Mouse (Mus musculus) spleen, adult 2 months (tissue): ENCODE measurements around the gene Eml2. TPM values are rescaled to one million over a fixed set of nuclear protein-coding genes. Genes with fewer than 3 reads are reported as not detected.
A peak's percentile ranks its signal among the peaks of the same experiment; 100 is the strongest.
"Not testable (repeated sequence)": the region's sequence is repeated elsewhere in the genome, so short reads cannot be mapped to it uniquely, and the experiment has no call there.

Experiments
- DNase-seq, 2 experiments: peaks; one replicate each; pipeline versions ENCODE4 v3.0.0 to v3.0.0-alpha.2; 2012 to 2021; ENCODE audit warnings: low spot score in 2 of 2, low read depth in 1 of 2
- H3K27ac ChIP-seq: fragments of 200-500 bp; 2 replicates; pipeline ENCODE4 v1.5.1; 2012; ENCODE audit warnings: low read length, inconsistent platforms; ENCODE audit not compliant: insufficient read depth
- H3K27me3 ChIP-seq: fragments of 200-500 bp; 2 replicates; pipeline ENCODE4 v1.6.1; 2012; ENCODE audit warnings: mild to moderate bottlenecking, moderate library complexity, low read length, inconsistent platforms; ENCODE audit not compliant: control insufficient read depth, insufficient read depth
- H3K36me3 ChIP-seq: fragments of 200-500 bp; 2 replicates; pipeline ENCODE4 v1.6.1; 2012; ENCODE audit warnings: mild to moderate bottlenecking, low read length, inconsistent platforms; ENCODE audit not compliant: control insufficient read depth, insufficient read depth
- H3K4me1 ChIP-seq: fragments of 200-500 bp; 2 replicates; pipeline ENCODE4 v1.6.1; 2011; ENCODE audit warnings: inconsistent platforms; ENCODE audit not compliant: control insufficient read depth, insufficient read depth, insufficient read length
- H3K4me3 ChIP-seq: fragments of 200-500 bp; 2 replicates; pipeline ENCODE4 v1.5.1; 2011; ENCODE audit warnings: mild to moderate bottlenecking, inconsistent platforms; ENCODE audit not compliant: insufficient read depth, insufficient read length; ENCODE audit errors: extremely low read depth
- CTCF ChIP-seq: fragments of 200-500 bp; IDR thresholded peaks from 2 replicates; pipeline ENCODE4 v1.5.1; 2011; ENCODE audit warnings: mild to moderate bottlenecking, inconsistent platforms; ENCODE audit not compliant: insufficient read depth, insufficient read length, insufficient replicate concordance; ENCODE audit errors: extremely low read depth
- POLR2A ChIP-seq: fragments of 200-500 bp; IDR thresholded peaks from 2 replicates; pipeline ENCODE4 v1.6.1; 2011; ENCODE audit warnings: low read depth, low read length, inconsistent platforms
- WGBS: fragments of 180-500 bp; shearing (Covaris S2); methylation state at CpG from one replicate; pipeline ENCODE4 v1.1.7; 2018; 5-methylcytosine and 5-hydroxymethylcytosine counted together
- polyA plus RNA-seq: library from polyadenylated mRNA; depleted of rRNA; stranded (reverse); fragments of >200 nt; gene quantifications from 2 replicates; pipeline ENCODE4 v1.2.3, GENCODE M21; 2012

The Eml2 gene
- polyA plus RNA-seq, 1 experiment = 27.9 TPM

DNA sequence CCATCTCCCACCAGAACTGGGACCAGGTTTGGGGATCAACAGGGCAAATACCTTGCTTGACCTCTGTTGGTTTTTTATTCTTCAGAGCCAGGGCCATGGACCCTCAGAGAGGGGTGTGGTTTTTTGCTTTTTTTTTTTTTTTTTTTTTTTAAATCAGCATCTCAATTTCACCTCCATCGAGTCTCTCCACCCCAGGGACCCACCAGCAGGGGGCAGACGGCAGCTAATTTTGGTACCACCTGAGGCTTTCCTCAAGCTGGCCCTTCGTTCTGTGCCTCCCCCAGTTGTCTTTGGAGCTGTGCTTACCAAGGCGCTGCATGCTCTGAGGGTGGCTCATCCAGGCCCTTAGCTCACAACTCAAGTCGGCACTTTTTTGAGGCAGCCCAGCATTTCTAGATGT lies 38.8 kb upstream of the Eml2 start:
- WGBS = 40% methylated on average over 5 of the region's 5 CpGs
- H3K27me3 ChIP-seq = no peaks in the 10 kb centered on the region

DNA sequence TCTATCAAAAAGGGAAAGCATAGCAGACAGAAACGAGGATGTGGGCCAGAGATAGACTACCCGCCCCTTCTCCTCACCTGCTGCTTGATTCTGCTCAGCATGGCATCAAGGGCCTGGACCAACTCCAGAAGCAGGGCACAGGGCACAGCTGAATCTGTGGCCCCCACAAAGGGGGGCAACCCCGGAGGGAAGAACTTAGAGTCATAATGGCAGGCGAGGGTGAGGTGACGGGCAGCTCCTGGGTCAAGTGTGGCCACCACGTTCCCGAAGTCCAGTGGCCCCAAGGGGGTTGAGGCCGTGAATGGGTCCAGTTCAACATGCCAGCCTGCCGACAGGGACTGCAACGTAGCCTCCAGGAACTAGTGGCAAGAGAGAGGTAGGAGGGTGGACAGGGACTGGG lies 29.4 kb upstream of the Eml2 start:
- H3K27me3 ChIP-seq = no peaks in the 10 kb centered on the region
- no peak overlapping the region for H3K27ac ChIP-seq
- WGBS = 91% methylated on average over 10 of the region's 10 CpGs
- no peak for DNase-seq
- H3K4me3 ChIP-seq = no peak overlapping the region
- peaks cover 7% of the 10 kb centered on the region; the same call in 1 of the 2 replicates for H3K4me1 ChIP-seq
- TF ChIP-seq POLR2A (no peak), CTCF (no peak)
- peaks cover 1% of the 10 kb centered on the region; the same call in 1 of the 2 replicates for H3K36me3 ChIP-seq

More for the DNA sequence above, 38.8 kb upstream of the Eml2 start:
- Histone ChIP-seq H3K4me3 (no peak overlapping the region), H3K36me3 (peaks cover 21% of the 10 kb centered on the region), H3K27ac (no peak overlapping the region), H3K4me1 (no peaks in the 10 kb centered on the region)
- peak in 1 of 2 experiments; percentile 52 for DNase-seq
- no peak for TF ChIP-seq POLR2A
- TF ChIP-seq CTCF = peak; percentile 35; the same call in 1 of the 2 replicates

DNA sequence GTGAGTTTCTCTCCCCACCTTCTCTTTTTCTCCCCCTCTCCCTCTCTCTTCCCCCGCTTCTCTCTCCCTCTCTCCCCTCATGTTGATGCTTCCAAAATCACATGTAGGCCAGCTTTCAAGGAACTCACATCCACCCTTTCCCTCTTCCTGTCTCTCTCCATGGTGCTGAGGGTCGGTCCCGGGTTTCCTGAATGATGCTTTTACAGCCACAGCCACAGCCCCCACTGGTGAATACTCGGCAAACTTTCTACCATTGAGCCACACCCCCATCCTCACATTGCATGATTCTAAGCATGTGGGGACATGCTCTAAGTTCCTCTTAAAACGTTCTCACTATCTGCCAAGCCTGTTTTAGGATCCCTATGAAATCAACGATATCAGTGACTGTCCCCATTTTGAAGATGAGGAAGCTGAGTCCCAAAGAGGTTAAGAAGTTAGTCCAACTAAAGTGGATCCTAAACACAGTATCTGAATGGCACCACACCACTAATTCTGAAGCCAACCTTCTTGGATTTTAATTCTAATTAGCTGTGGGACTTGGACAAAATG lies 28.6 kb upstream of the Eml2 start:
- no peaks in the 10 kb centered on the region for H3K27me3 ChIP-seq
- H3K36me3 ChIP-seq = peaks cover 3% of the 10 kb centered on the region; the same call in 1 of the 2 replicates
- peaks cover 7% of the 10 kb centered on the region; the same call in 1 of the 2 replicates for H3K4me1 ChIP-seq
- no peak for DNase-seq
- TF ChIP-seq CTCF (no peak), POLR2A (no peak)
- H3K4me3 ChIP-seq = no peak overlapping the region
- no peak overlapping the region for H3K27ac ChIP-seq
- WGBS = 54% methylated on average over 6 of the region's 6 CpGs

DNA sequence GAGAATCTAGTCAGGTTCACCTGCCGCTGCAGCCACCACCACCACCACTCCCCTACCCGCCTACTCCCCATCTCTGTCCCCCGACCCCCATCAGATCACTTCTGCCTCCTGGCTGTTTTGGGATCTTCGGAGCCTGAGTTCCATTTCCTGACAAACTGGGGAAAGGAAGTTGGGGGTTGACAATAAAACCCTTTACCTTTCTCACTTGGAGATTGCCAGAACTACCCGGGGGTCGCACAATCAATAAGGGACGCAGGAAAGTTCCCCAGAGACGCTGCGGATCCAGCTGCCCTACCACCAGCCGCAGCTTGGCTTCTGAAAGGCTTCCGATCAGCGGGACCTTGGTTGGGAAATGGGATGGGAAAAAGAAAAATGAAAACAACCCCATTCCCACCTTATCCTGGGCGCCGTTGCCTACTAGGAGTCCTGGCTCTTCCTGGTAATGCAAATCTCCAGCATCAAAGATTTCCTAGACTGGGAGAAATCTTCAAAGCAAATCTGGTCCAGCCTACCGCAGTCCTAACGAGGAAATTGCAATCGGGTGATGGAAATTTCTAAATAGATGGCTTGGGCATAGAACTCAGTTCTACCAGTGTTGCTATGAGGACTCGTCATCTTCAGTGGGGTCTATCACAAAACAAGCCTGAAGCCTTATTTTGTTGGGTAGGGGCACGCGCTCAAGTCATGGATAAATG lies 27.9 kb upstream of the Eml2 start:
- H3K36me3 ChIP-seq = peaks cover 8% of the 10 kb centered on the region
- 11% methylated on average over 20 of the region's 20 CpGs for WGBS
- DNase-seq = no peak
- peak overlapping the region; percentile 70 for H3K4me3 ChIP-seq
- no peaks in the 10 kb centered on the region for H3K27me3 ChIP-seq
- H3K4me1 ChIP-seq = peaks cover 7% of the 10 kb centered on the region; the same call in 1 of the 2 replicates
- TF ChIP-seq POLR2A = no peak
- no peak for TF ChIP-seq CTCF
- peak overlapping the region; percentile 64; the same call in 1 of the 2 replicates for H3K27ac ChIP-seq

DNA sequence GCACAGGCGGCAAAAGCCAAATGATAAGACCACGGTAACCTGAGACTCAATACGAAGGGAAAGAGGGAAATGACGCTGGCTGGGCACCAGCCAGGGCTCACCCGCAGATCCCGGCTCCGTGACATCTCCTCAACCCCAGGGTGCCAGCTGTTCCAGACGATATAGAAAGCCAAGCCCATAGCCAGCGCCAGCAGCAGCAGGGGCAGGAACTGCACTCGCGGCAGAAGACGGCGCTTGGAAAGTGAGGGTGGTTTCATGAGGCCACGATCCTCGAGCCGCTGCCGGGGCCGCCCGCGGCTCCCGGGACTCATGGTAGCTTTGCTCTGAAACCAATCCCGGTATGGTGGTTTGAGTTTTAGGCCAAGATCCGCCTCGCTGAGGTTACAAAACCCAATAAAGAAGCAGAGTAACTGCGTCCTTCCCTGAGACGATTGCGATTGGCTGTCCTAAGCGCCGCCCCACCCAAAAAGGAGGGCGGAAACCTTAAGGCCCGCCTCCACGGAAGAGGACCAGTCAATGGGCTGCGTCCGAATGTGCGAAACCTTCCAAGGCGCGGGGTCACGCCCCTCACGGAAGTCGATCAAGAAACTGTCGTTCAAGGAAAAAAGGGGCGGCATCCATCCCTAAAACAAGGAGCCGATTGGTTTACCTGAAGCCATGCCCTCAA lies 27.2 kb upstream of the Eml2 start, which contains the start of gene Qpctl:
Gene Qpctl (minus strand): TSS at position 417 of the 667 bp plus-strand sequence.
- Histone ChIP-seq H3K36me3 (peaks cover 8% of the 10 kb centered on the region), H3K27ac (peak within 1 kb of the TSS; percentile 64), H3K4me3 (peak within 1 kb of the TSS; percentile 70), H3K4me1 (peaks cover 7% of the 10 kb centered on the region; the same call in 1 of the 2 replicates), H3K27me3 (no peaks in the 10 kb centered on the region)
- peak; percentile 97 to 100 for DNase-seq
- WGBS = under 1% methylated on average over 43 of the region's 43 CpGs
- TF ChIP-seq CTCF (no peak), POLR2A (peak; percentile 7; the same call in 1 of the 2 replicates)

DNA sequence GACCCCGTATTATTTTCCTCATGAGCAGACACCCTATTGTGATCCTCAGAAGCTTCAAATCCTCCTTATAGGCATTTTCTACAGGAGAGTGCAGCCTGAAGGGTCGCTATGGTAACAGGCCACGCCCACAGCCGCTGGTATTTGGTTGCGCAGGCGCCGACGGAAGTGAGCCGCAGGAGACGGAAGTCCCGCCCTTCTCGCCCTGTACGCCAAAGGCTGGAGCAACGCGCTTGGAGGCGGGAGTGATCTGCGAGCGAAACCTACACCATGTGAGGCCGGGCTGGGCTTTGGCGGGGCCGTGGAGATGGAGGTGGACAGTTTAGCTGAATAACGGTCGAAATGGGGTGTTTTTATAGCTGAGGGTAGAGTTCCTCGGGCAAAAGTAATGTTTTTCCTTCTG lies 26.6 kb upstream of the Eml2 start, which contains the start of gene Snrpd2:
Gene Snrpd2 (plus strand): TSS at position 97 of the 400 bp plus-strand sequence.
- H3K4me1 ChIP-seq = peaks cover 7% of the 10 kb centered on the region; the same call in 1 of the 2 replicates
- peak within 1 kb of the TSS; percentile 64 for H3K27ac ChIP-seq
- peak; percentile 91 to 93 for DNase-seq
- TF ChIP-seq CTCF = no peak
- peak; percentile 54 for TF ChIP-seq POLR2A
- peak within 1 kb of the TSS; percentile 70 for H3K4me3 ChIP-seq
- H3K36me3 ChIP-seq = peaks cover 8% of the 10 kb centered on the region
- under 1% methylated on average over 24 of the region's 24 CpGs for WGBS
- no peaks in the 10 kb centered on the region for H3K27me3 ChIP-seq

DNA sequence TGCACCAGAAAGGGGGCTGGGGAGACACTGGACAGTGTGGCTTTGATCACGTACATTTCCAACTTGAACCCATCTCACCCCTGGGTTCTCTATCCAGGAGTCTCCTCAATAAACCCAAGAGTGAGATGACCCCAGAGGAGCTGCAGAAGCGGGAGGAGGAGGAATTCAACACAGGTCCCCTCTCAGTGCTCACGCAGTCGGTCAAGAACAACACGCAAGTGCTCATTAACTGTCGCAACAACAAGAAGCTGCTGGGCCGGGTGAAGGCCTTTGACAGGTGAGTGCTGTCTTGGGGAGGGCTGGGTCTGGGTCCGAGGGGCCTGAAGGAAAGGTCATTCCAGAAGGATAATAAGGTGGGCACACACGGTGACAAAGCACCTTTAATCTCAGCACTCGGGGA lies 25.1 kb upstream of the Eml2 start:
- not testable (repeated sequence) for H3K27ac ChIP-seq, DNase-seq, H3K4me3 ChIP-seq, H3K27me3 ChIP-seq, H3K4me1 ChIP-seq, H3K36me3 ChIP-seq
- 91% methylated on average over 10 of the region's 10 CpGs for WGBS
